Mouse (Mus musculus): ENCODE measurements around the gene Prrx2.

Gene Prrx2

GRCm38 (mm10) chr2:30872669-30873068 is 37.9 kb downstream of the Prrx2 start:
- no peak for DNase-seq

GRCm38 (mm10) chr2:30874445-30874844 is 39.7 kb downstream of the Prrx2 start:
- DNase-seq = no peak

GRCm38 (mm10) chr2:30875096-30875495 is 40.3 kb downstream of the Prrx2 start:
- no peak for DNase-seq

GRCm38 (mm10) chr2:30875621-30876432 is 41.1 kb downstream of the Prrx2 start:
- DNase-seq = no peak

- no peak for DNase-seq
These were observed 44.7 kb downstream of the Prrx2 start for GRCm38 (mm10) chr2:30879481-30879880.

GRCm38 (mm10) chr2:30881215-30881614 is 46.4 kb downstream of the Prrx2 start:
- DNase-seq = no peak

- DNase-seq = no peak
These were observed 50.1 kb downstream of the Prrx2 start for GRCm38 (mm10) chr2:30884852-30885373.

GRCm38 (mm10) chr2:30885453-30886163 is 50.8 kb downstream of the Prrx2 start:
- DNase-seq = peak; percentile 62

- DNase-seq = no peak
These were observed 56.2 kb downstream of the Prrx2 start for GRCm38 (mm10) chr2:30891002-30891401.

- DNase-seq = no peak
These were observed 58.6 kb downstream of the Prrx2 start for GRCm38 (mm10) chr2:30893399-30893798.

- DNase-seq = no peak
These were observed 59.2 kb downstream of the Prrx2 start for GRCm38 (mm10) chr2:30893946-30894345.

- no peak for DNase-seq
These were observed 62.5 kb downstream of the Prrx2 start for GRCm38 (mm10) chr2:30897291-30897690.

- DNase-seq = no peak
These were observed 64.8 kb downstream of the Prrx2 start for GRCm38 (mm10) chr2:30899397-30900069.

- DNase-seq = no peak
These were observed 66.9 kb downstream of the Prrx2 start for GRCm38 (mm10) chr2:30901646-30902160.

- no peak for DNase-seq
These were observed 67.5 kb downstream of the Prrx2 start for GRCm38 (mm10) chr2:30902256-30902655.

- DNase-seq = no peak
These were observed 68.3 kb downstream of the Prrx2 start for GRCm38 (mm10) chr2:30902726-30903722.

GRCm38 (mm10) chr2:30904231-30904630 is 69.5 kb downstream of the Prrx2 start:
- no peak for DNase-seq

GRCm38 (mm10) chr2:30904991-30905390 is 70.2 kb downstream of the Prrx2 start:
- no peak for DNase-seq

- no peak for DNase-seq
These were observed 71.1 kb downstream of the Prrx2 start for GRCm38 (mm10) chr2:30905906-30906305.

GRCm38 (mm10) chr2:30906641-30907040 is 71.9 kb downstream of the Prrx2 start:
- DNase-seq = no peak

GRCm38 (mm10) chr2:30912291-30912773 is 77.6 kb downstream of the Prrx2 start:
- DNase-seq = no peak

- no peak for DNase-seq
These were observed 78.2 kb downstream of the Prrx2 start for GRCm38 (mm10) chr2:30913022-30913421.

All from cerebellum, adult 11-12 months (tissue).